Mouse (Mus musculus): ENCODE results near the gene Rasgrp2.

Gene Rasgrp2

GRCm38 (mm10) chr19:6399285-6400095 is at the start of gene Rasgrp2:
Gene Rasgrp2, plus strand, starts transcription at chr19:6399340.
- DNase-seq = no peak

DNA sequence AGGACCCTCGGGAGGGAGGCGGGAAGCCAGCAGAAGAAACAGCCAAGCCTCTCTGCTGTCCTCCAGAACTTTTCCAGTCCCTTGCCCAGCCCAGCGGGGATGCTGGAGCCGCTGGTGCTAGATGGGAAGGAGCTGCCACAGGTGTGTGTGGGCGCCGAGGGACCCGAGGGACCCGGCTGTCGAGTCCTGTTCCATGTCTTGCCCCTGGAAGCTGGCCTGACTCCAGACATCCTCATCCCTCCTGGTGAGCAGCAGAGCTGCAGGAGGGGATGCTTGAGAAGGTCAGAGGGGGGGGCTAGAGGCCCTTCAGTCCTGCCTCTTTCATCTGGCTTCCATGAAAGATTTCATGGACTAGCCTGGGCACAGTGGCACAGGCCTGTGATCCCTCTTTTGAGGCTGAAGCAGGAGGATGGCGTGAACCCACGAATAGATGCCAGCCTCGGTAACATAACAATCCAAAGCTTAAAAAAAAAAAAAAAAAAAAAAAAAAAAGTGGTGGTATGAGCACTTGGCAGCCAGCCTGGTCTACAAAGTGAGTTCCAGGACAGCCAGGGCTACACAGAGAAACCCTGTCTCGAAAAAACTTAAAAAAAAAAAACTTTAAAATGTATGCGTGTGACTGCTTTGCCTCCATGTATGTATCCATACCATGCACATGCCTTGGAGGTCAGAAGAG is 47.6 kb upstream of the Rasgrp2 start:
- DNase-seq = no peak

DNA sequence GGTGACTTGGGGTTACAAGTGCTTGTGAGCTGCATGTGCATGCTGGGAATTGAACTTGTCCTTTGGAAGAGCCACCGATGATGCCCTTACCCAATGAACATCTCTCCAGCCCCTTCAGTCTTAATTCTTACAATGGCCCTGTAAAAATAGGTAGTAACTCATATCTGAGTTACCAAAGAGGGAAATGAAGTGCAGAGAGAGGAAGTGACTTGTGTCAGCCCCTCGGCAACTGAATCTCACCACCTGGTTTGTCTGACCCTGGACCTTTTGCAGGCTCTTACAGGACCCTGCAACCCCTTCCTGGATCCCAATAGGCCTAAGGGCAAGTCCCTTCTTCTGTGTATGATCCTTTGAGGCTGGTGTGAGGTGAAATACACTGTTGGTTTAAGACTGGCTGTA is 47.0 kb upstream of the Rasgrp2 start:
- no peak for DNase-seq

DNA sequence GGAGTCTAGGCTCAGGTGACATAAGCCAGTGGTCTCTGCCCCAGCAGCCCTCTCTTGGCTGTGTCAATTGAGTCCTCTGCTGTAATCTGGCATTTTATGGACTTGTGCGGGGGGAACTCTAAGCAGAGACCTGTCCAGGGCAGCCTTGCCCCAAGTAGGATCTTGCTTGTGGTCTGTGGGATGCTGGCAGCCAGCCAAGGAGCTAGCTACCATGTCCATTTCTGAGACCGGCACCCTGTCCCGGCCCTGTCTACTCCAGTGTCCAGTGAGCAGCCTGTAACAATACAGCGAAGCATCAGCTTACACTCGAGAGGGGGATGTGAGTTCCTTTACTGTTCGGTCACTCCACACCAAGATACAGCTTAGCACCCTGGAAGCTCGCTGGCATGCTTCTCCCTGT is 45.1 kb upstream of the Rasgrp2 start:
- no peak for DNase-seq

- no peak for DNase-seq
Measured at GRCm38 (mm10) chr19:6361291-6361690, 37.8 kb upstream of the Rasgrp2 start.

GRCm38 (mm10) chr19:6363091-6363410 is 36.1 kb upstream of the Rasgrp2 start:
- no peak for DNase-seq

DNA sequence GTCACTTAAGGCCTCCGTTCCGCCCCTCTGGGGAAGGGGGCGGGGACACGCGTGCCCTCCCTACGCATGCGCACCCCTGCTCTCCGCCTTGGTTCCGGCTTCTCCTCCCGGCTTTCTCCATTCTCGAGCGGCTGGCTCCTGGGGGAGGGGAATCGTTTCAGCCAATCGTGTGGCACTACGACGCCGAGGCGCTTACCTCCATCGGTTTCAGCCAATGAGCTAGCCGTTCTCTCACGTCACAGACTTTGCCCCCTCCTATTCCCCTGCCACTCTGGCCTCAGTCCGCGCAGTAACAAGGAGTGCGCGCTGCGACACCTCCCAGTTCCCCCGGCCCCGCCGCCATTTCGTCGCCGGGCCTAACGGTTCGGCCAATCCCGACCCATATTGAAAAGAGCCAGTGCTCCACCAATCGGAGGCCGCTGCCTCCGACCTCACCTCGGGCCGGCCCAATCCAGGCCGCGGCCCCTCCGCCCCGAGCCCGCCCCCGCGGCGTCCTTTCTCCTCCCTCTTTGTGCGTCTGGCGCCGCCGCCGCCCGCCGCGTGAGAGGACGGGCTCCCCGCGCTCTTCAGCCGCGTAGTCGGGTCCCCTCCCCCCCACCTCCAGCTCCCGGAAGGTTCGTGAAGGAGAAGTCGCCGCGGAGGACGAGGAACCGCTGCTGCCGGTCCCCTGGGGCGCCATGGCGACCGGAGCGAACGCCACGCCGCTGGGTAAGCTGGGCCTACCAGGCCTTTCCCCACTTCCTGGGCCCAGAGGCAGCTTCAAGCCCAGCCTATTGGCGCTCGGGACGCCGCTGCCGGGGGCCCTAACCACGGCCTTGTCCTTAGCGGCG is 35.5 kb upstream of the Rasgrp2 start, which contains the start of gene Sf1:
Gene Sf1 (plus strand): TSS at position 280 of the 830 bp plus-strand sequence.
- peak; percentile 100 for DNase-seq

DNA sequence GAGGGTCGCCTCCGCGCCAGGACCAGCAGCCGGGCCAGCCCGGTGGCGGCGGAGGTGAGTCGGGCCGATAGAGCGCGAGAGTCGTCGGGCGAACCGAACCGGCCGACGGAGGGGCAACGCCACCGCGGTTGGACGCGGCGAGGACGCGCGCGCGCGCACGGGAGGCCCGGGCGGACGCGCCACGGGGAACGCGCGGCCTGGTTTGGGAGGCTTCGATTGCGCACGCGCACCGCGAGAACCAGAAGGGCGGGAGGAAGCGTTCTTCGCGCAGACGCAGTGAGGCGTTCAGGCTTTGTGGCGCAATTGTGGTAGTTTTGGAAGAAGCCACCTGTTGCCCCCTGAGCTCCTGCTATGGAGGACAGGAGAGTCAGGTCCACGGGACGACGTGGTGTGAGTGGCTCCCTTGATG is 34.8 kb upstream of the Rasgrp2 start:
- peak; percentile 94 for DNase-seq

DNA sequence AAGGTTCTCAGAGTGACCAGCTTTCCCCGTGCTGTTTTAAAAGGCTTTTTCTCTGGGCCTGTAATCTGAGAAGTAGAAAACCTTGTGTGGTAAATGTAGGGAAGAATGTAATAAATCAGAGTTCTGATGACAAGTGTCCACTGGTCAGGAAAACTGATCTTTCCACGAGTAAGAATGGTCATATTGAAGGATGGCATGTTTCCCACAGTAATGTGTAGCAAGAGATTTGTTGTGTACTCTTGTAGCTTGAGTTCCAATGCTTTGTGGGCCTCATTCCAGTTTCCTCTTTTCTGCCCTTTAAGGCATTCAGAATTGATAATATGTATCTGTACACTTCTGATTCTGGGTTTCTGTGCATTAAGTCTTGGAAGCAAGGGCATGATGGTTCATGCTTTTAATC is 34.3 kb upstream of the Rasgrp2 start:
- DNase-seq = no peak

- no peak for DNase-seq
Measured at GRCm38 (mm10) chr19:6370175-6370574, 29.0 kb upstream of the Rasgrp2 start.

- DNase-seq = no peak
Measured at GRCm38 (mm10) chr19:6372433-6372832, 26.7 kb upstream of the Rasgrp2 start.

GRCm38 (mm10) chr19:6373539-6374400 is 25.4 kb upstream of the Rasgrp2 start:
- DNase-seq = peak; percentile 73

- DNase-seq = no peak
Measured at GRCm38 (mm10) chr19:6374571-6374970, 24.6 kb upstream of the Rasgrp2 start.

- peak; percentile 35 for DNase-seq
Measured at GRCm38 (mm10) chr19:6375423-6376254, 23.5 kb upstream of the Rasgrp2 start.

DNA sequence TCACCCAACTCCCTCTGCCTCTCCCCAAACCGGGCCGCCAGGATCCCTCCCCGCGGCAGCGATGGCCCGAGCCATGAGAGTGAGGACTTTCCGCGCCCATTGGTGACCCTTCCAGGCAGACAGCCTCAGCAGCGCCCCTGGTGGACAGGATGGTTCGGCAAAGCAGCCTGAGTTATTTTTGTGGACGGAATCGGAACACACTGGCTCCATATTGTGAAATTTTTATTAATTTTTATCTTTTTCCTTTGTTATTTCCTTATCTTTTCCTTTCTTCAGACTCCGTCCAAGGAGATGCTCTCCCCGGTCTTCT is 22.9 kb upstream of the Rasgrp2 start:
- DNase-seq = peak; percentile 62

- no peak for DNase-seq
Measured at GRCm38 (mm10) chr19:6376643-6377042, 22.5 kb upstream of the Rasgrp2 start.

DNA sequence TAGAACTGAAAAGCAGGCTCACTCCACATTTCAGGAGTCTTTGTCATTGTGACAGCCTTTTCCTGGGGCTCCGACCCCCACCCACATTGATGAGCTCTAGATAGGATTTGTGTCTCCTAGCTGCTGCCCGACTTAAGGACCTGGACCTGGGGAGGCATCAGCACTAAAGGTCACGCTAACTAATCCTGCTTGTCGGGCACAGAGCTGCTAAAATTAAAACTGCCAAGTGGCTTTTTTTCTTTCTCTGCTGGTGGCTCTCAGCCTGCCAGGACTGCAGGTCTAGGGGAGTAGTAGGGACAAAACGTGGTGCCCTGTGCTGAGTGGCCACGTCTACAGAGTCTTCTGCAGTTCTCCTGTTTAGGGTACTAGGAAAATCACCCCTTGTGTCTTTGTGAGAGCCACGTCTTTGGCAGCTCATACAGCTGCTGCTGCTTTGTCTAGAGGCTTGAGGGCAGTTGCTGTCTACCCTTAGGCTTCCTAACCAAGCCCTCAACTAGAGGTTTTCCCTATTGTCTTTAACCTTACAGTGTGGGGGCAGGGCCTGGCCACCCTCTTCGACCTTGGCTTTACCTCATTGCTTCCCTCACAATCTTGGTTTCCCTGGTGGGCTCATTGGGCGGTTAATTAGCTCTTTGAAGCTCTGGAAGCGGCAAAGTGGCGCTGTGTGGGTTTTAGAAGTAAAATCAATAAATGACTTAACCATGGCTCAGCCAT is 21.7 kb upstream of the Rasgrp2 start:
- DNase-seq = no peak

DNA sequence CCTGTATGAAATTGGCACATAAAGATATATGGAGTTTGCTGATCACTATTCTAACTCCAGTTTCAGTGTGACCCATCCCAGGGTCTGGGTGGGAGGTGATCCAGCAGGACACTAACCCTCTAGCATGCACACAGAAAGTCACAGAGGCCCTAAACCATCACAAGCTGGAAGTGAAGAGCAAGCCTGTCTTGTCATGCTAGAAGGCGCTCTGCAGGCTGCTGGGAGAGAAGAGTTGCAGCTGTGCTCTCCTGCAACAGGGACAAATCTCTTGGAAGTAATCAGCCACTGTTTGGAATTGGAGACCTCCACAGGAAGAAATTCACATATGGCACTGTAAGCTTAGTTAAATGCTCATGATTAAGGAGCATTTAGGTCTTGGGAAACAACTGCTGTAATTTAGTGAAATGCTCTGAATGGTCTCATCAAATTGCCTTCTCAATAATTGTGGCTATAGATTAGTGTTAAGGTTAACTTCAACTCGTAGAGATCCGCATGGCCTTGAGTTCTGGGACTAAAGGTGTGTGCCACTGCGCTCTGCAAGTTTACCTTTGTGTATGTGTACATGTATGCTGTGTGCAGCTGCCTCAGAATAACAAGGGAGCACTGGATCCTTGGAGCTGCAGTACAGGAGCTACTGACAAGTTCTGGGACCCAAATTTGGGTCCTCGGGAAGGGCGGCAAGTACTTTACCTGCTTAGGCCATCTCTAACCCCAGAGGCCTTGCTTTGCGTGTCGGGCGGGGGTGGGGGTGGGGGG is 18.6 kb upstream of the Rasgrp2 start:
- no peak for DNase-seq

GRCm38 (mm10) chr19:6381238-6381637 is 17.9 kb upstream of the Rasgrp2 start:
- DNase-seq = no peak

GRCm38 (mm10) chr19:6382323-6382924 is 16.7 kb upstream of the Rasgrp2 start:
- DNase-seq = peak; percentile 64

Measured in cerebellum, adult 11 months (tissue).